ENCODE assay signal across 7 mouse cellular contexts in genomic region chr19:9107379-9107755, GRCm38 (mm10). TPM values are rescaled to one million over a fixed set of nuclear protein-coding genes. Genes with fewer than 3 reads are reported as not detected.
DNase-seq lines count a peak whose midpoint lies in the region; ATAC-seq and TF ChIP-seq lines count a peak whose summit lies in the region.

No protein-coding gene starts in this region.

- 0 out of 2 replicates have a peak, but pooled peaks cover 3% of the 10 kb centered on the region for H3K36me3 ChIP-seq in embryonic facial prominence, embryonic 14.5 days (ENCODE audit: control insufficient read depth, insufficient read depth, low read length)
- H3K36me3 ChIP-seq in limb, embryonic 10.5 days: no peaks in the 10 kb centered on the region
- no peaks in the 10 kb centered on the region for H3K36me3 ChIP-seq in midbrain, postnatal 0 days (ENCODE audit: insufficient read depth, low read length)

- 59% methylated on average over 1 of the region's 1 CpGs for WGBS in embryonic facial prominence, embryonic 14.5 days
- 88% methylated on average over 1 of the region's 1 CpGs for WGBS in limb, embryonic 10.5 days
- 68% methylated on average over 1 of the region's 1 CpGs for WGBS in midbrain, postnatal 0 days

- H3K4me3 ChIP-seq in embryonic facial prominence, embryonic 14.5 days (ENCODE audit: low read depth, low read length): no peak overlapping the region
- H3K4me3 ChIP-seq in limb, embryonic 10.5 days: no peak overlapping the region
- no peak overlapping the region for H3K4me3 ChIP-seq in midbrain, postnatal 0 days (ENCODE audit: low read depth, low read length)

- no peak for TF ChIP-seq CTCF in midbrain, postnatal 0 days (IDR thresholded peaks at IDR 0.05)

- ATAC-seq in embryonic facial prominence, embryonic 14.5 days (ENCODE audit: low read depth): no peak
- ATAC-seq in megakaryocyte-erythroid progenitor cell, adult 5-6 weeks (replicated peaks; ENCODE audit: low FRiP score, low TSS enrichment, poor library complexity, severe bottlenecking): peak; percentile 20; the same call in 1 of the 2 replicates
- ATAC-seq in midbrain, postnatal 0 days (ENCODE audit: low FRiP score): no peak

- H3K4me2 ChIP-seq in embryonic facial prominence, embryonic 14.5 days (ENCODE audit: low read depth, low read length): no peak overlapping the region
- H3K4me2 ChIP-seq in midbrain, postnatal 0 days (ENCODE audit: low read depth, low read length, poor library complexity, severe bottlenecking): no peak overlapping the region

- peaks cover 29% of the 10 kb centered on the region for H3K4me1 ChIP-seq in embryonic facial prominence, embryonic 14.5 days (ENCODE audit: control insufficient read depth, insufficient read depth, low read length)
- H3K4me1 ChIP-seq in limb, embryonic 10.5 days: peaks cover 18% of the 10 kb centered on the region
- no peaks in the 10 kb centered on the region for H3K4me1 ChIP-seq in midbrain, postnatal 0 days (ENCODE audit: insufficient read depth, low read length)

- H3K27ac ChIP-seq in embryonic facial prominence, embryonic 14.5 days (replicated peaks; ENCODE audit: low read depth, low read length): 0 out of 2 replicates have a peak overlapping the region, but pooled peaks have one; percentile 63
- H3K27ac ChIP-seq in limb, embryonic 10.5 days: peak overlapping the region; percentile 26; the same call in 1 of the 2 replicates
- no peak overlapping the region for H3K27ac ChIP-seq in midbrain, postnatal 0 days (ENCODE audit: low read depth, low read length)

- no peaks in the 10 kb centered on the region for H3K27me3 ChIP-seq in embryonic facial prominence, embryonic 14.5 days (replicated peaks; ENCODE audit: control insufficient read depth, insufficient read depth, low read length)
- H3K27me3 ChIP-seq in limb, embryonic 10.5 days (ENCODE audit: low read depth, poor library complexity, severe bottlenecking): no peaks in the 10 kb centered on the region
- H3K27me3 ChIP-seq in midbrain, postnatal 0 days (ENCODE audit: insufficient read depth, low read length): no peaks in the 10 kb centered on the region

- H3K9me3 ChIP-seq in embryonic facial prominence, embryonic 14.5 days (ENCODE audit: control insufficient read depth, low read length): no peaks in the 10 kb centered on the region
- H3K9me3 ChIP-seq in limb, embryonic 10.5 days (replicated peaks): no peaks in the 10 kb centered on the region
- H3K9me3 ChIP-seq in midbrain, postnatal 0 days (ENCODE audit: low read length): no peaks in the 10 kb centered on the region

- no peak overlapping the region; the same call in 1 of the 2 replicates for H3K9ac ChIP-seq in embryonic facial prominence, embryonic 14.5 days (ENCODE audit: low read depth, low read length)
- no peak overlapping the region for H3K9ac ChIP-seq in midbrain, postnatal 0 days (replicated peaks; ENCODE audit: low read length, poor library complexity, severe bottlenecking)

- DNase-seq in kidney, postnatal 10 days: peak; percentile 20
- DNase-seq in kidney, adult 9 months: no peak
- DNase-seq in embryonic facial prominence, embryonic 14.5 days (ENCODE audit: low spot score): no peak
- DNase-seq in limb, embryonic 10.5 days (ENCODE audit: low spot score): no peak
- DNase-seq in midbrain, postnatal 0 days (ENCODE audit: low spot score): no peak
- DNase-seq in Muller cell, postnatal 12 days (ENCODE audit: inconsistent ontology term): no peak

RNA-seq across cellular contexts. Expression of gene Scgb1a1, which starts 19.6 kb away (rescaled TPM):
- polyA plus RNA-seq in embryonic facial prominence, embryonic 14.5 days (2014; fragmentation: Nextera tagmentation; extraction: Ambion mirVana): not detected in 2 replicates
- not detected in 2 replicates for polyA plus RNA-seq in limb, embryonic 10.5 days (2016; fragmentation: Nextera tagmentation; extraction: Ambion mirVana)
- total RNA-seq in megakaryocyte-erythroid progenitor cell, adult 5-6 weeks (2014; fragmentation: Nextera tagmentation): not detected in 2 replicates
- total RNA-seq in megakaryocyte-erythroid progenitor cell, adult 5-6 weeks (2017): not detected in 2 replicates
- not detected in 2 replicates for total RNA-seq in midbrain, postnatal 0 days (2014; rRNA removed)
- polyA plus RNA-seq in midbrain, postnatal 0 days (2015; fragmentation: Nextera tagmentation; extraction: Ambion mirVana): not detected in 2 replicates

RNA-seq across cellular contexts. Expression of gene Asrgl1, which starts 28.1 kb away (rescaled TPM):
- polyA plus RNA-seq in embryonic facial prominence, embryonic 14.5 days (2014; fragmentation: Nextera tagmentation; extraction: Ambion mirVana): 10.8 and 13.7 TPM in 2 replicates
- polyA plus RNA-seq in limb, embryonic 10.5 days (2016; fragmentation: Nextera tagmentation; extraction: Ambion mirVana): 16.9 and 20.7 TPM in 2 replicates
- 29.8 and 39.1 TPM in 2 replicates for total RNA-seq in megakaryocyte-erythroid progenitor cell, adult 5-6 weeks (2014; fragmentation: Nextera tagmentation)
- 25.3 and 26.5 TPM in 2 replicates for total RNA-seq in megakaryocyte-erythroid progenitor cell, adult 5-6 weeks (2017)
- 30.3 and 33.4 TPM in 2 replicates for total RNA-seq in midbrain, postnatal 0 days (2014; rRNA removed)
- 45.4 and 46.9 TPM in 2 replicates for polyA plus RNA-seq in midbrain, postnatal 0 days (2015; fragmentation: Nextera tagmentation; extraction: Ambion mirVana)
